Mouse (Mus musculus) testis, postnatal 10 days (tissue): Measurements from ENCODE around the gene Rpp30.

Experiments
- DNase-seq: peaks from one replicate; pipeline ENCODE4 v3.0.0; 2021; ENCODE audit warnings: low spot score

The Rpp30 gene

GRCm38 (mm10) chr19:36083262-36084225 is at the start of gene Rpp30:
TSS of gene Rpp30 (plus strand) at chr19:36083716.
- DNase-seq = peak; percentile 87

GRCm38 (mm10) chr19:36046046-36046445 is 37.5 kb upstream of the Rpp30 start:
- DNase-seq = no peak

- DNase-seq = peak; percentile 40
These were observed 26.9 kb upstream of the Rpp30 start for GRCm38 (mm10) chr19:36056502-36057221.

DNA sequence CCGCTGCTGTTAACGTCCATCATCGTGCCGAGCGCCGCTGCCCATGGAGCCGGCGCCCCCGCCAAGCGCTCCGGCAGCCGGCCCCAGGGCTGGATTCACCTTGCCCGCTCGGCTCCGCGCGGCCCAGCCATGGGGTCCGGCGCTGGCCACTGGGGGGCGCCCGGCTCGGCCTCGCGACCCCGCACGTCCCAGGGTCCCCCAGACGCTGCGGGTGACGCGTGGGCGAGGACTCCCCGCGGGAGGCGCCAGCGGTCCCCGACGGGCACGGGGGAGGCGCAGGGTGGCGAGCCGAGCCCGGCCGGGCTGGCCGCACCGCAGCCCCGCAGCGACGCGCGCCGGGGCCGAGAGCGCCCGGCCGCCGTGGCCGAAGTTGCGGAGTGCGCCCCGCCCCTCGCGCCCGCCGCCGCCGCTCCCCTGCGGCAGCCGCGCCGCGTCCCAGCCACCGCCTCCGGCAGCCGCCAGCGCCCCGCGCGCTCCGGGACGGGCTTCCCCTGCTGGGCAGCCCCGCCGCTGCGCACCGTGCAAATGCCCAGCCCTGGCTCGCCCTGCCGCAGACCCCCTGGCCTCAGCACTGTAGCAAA is 26.2 kb upstream of the Rpp30 start, which contains the start of gene Htr7:
Htr7 (minus strand) TSS at position 277 of the 581 bp plus-strand sequence.
- peak; percentile 51 for DNase-seq

DNA sequence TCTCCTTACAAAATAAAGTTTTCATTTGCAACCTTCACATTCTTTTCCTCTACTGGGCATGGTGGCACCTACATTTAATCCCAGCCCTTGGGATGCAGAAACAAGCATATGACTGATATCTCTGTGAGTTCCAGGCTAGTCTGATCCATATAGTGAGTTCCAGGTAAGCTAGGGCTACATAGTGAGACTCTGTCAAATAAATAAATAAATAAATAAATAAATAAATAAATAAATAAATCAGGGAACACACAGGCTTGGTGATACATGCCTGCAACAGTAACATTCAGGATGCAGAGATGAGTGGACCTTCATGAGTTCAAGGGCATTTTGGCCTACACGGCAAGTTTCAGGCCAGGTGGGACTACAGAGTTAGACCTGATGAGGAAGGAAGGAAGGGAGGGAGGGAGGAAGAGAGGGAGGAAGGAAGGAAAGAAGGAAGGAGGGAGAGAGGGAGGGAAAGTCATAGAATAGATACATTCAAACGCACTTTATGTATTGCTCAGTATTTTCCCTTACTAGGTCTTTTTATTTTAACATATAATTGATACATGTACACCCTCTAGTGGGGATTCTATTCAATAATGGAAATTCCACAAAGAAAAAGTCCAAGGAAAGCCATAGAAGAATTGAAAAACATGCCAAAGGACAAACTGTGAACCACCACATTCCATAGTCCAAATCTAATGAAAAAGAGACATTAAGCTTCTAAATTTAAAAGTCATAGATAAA is 20.6 kb upstream of the Rpp30 start:
- no peak for DNase-seq

DNA sequence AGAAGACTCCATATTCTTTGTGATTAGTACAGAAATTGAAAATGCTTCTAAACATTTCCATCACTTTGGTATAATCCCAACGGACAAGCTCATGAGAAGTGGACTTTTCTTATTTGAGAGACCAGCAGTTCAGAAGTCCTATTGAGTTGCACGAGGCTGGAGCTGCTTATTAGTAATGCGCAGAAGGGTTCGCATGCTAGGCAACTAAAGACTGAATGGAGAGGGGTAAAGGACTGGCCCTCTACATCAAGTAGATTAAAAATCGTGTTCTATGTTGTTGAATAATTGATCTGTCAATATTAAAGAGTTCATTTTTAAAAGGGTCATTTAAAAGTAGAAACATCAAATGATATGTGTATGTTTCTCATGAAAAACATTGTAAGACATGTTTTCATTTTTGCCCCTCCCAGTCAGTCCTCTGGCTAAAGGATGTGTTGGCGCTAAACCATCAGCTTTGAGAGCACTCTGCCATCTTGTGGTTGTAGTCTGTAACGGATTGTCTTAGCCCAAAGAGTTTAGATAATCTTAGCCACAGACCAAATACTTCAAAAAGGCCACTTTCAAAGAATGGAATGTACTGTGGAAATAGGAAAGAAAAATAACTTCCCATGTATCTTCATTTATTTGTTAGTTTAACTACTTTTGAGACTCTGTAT is 782 bp upstream of the Rpp30 start:
- DNase-seq = no peak

GRCm38 (mm10) chr19:36090781-36091180 is 7.3 kb downstream of the Rpp30 start:
- DNase-seq = no peak

DNA sequence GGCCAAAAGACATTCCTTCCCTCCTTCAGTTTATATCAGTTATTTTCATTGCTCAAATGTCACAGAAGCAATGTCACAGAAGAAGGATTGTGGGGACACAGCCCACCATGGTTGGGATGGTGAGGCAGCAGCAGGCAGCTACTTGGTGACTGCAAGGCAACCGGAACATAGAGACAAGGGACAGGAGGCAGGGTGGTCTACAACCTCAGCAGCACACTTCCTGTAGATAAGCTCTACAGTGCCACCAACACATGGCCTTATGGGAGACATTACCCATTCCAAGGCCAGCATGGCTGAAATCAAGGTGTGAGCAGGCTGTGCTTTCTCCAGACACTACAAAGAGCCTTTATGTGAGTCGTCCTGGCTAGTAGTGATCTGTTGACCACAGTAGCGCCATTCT is 13.7 kb downstream of the Rpp30 start:
- no peak for DNase-seq

GRCm38 (mm10) chr19:36098265-36098664 is 14.7 kb downstream of the Rpp30 start:
- no peak for DNase-seq

- DNase-seq = no peak
These were observed 15.4 kb downstream of the Rpp30 start for GRCm38 (mm10) chr19:36098916-36099315.

- no peak for DNase-seq
These were observed 20.4 kb downstream of the Rpp30 start for GRCm38 (mm10) chr19:36103909-36104308.

DNA sequence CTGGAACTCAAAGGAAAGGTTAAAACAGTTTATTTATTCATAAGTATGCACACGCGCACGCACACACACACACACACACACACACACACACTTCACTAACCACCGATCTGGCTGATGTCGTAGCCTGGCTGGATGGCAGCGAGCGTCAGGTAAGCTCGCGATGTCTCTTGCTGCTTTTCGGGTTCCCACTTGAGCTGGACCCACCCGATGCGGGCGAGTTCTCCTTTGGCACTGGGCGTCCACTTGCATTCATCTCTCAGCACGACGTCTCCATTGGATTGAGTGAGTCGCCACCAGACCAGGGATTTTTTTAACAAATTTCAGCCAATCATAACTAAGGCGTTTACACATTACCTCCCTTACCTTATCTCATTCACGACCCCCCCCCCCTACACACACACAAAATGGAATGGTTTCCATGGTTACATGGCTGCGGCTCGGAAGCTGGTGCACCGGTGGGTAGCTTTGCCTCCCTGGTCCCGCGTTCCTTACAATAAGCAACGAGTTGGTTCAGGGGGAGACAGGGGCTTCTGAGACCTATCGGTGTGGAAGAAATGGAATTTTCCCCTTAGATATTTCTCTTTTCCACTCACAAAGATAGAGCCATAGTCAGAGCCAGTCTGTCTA is 25.9 kb downstream of the Rpp30 start:
- DNase-seq = no peak

DNA sequence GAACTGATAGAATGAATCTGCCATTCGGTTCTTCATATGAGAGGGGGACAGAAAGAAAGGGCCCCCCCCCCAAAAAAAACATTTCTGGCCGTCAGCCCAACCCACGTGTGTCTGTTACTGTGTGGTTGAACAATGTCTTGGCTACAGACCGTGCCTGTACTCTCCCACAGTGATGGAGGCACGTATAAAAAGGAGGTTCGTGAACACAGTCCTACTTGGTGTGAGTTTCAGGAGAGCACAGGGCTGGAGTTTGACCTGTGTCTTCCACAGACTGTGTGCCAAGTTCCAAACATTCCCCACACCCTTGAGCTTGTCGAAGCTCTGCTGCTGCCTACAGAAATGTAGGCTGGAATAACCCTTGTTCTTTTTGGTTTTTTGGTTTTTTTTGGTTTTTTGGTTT is 26.9 kb downstream of the Rpp30 start:
- no peak for DNase-seq

DNA sequence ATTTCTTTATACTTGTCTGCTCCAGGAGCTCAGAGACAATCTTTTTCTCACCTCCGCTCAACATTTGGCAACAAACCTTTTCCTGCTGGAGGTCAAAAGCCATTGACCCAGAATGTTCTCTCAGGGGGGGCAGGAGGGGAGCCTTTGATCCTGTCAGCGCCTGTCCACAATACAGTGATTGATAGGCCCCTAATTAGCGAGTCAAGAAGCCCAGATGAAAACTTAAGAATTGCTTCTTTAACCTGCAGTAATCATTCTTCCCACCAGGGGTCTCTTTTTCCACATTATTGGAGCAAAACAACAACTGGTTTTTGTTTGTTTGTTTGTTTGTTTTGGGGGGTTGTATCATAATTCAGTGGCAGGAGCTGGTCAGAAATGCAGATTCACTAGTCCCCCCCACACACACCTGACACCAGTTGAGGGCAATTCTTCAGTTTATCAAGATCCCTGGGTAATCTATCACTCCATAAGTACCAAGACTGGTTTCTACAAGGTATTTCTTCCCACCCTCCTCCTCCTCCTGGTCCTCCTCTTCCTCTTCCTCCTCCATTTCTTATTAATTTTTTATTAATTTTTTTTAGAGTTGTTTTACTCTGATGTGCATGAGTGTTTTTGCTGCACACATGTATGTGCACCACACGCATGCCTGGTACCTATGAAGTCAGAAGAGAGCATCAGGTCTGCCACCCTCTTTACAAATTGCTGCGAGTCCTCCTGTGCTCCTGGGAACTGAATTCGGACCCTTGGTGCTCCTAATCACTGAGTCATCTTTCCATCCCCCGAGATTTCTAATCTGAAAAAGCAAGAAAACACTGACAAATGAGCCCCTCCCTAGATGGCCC is 27.8 kb downstream of the Rpp30 start:
- DNase-seq = no peak

- DNase-seq = no peak
These were observed 28.5 kb downstream of the Rpp30 start for GRCm38 (mm10) chr19:36112007-36112406.

GRCm38 (mm10) chr19:36116185-36116584 is 32.7 kb downstream of the Rpp30 start:
- no peak for DNase-seq

- DNase-seq = no peak
These were observed 35.7 kb downstream of the Rpp30 start for GRCm38 (mm10) chr19:36119219-36119618.

DNA sequence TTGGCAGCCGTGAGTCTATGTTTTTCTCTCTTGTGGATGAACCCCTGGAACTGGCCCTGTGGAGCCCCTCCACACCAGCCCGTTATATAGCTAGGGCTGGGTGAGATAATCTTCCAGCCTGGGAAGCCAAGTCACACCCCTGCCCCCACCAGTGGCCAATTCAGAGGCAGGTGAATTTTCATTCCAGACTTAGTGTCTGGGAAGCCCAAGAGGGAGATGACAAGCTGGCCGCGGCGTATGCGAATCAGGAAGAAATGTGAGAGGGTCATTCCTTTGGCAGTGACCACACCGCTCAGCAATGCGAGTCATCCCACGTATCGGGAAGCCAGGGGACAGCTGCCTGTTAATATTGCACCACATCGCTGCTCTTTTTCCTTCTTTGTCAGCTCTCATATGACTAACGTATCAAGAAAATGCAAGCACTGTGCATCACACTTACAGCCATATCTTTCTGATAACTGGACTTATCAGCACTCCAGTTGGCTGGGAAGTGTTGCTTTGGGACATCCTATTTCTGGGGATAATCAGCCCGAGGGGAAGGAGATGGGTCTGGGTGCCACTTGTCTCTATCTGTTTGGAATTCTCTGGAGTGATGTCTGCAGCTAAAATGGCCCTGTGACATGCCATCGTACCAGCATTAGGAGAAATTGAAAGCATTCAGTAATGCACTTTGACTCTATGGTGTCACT is 36.4 kb downstream of the Rpp30 start, which contains the start of gene Ankrd1:
Ankrd1 (minus strand) TSS at position 317 of the 689 bp plus-strand sequence.
- DNase-seq = no peak

- DNase-seq = no peak
These were observed 40.7 kb downstream of the Rpp30 start for GRCm38 (mm10) chr19:36124203-36124602.
